Mouse (Mus musculus): ENCODE measurements around the gene Synpo2.

- TF ChIP-seq POLR2A (IDR thresholded peaks at IDR 0.05; ENCODE audit: borderline replicate concordance, low read depth, low read length) (no peak), CTCF (IDR thresholded peaks at IDR 0.05; ENCODE audit: low read depth, low read length) (peak; percentile 25; the same call in 1 of the 2 replicates)
Measured at GRCm38 (mm10) chr3:123159139-123159824, 76.7 kb downstream of the Synpo2 start.

All from bone marrow macrophage, adult 2 months (primary cell).